In the genomic region with DNA sequence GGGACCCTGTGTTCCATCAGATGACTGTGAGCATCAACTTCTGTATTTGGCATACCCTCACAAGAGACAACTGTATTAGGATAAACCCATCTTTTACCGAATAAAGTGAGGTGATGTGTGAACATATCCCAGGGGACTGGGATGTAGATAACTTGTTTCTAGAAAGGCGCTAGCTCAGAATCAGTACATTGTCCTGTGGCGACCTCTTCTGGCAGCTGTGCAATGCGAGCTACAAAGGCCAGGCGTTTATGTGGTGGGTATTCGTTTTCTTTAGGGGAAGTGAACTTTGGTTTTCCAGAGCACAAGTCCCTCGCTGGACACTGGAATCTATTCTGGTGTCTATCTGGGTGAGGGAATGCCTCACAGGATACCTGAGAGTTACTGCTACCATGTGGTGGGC, we compare ENCODE assay signal across 8 mouse cellular contexts. TPM values are rescaled to one million over a fixed set of nuclear protein-coding genes. Genes with fewer than 3 reads are reported as not detected.
A peak's percentile ranks its signal among the peaks of the same experiment; 100 is the strongest.
DNase-seq lines count a peak whose midpoint lies in the region; ATAC-seq and TF ChIP-seq lines count a peak whose summit lies in the region.

No protein-coding gene starts in this region.

- TF ChIP-seq EP300 in liver, embryonic 14.5 days (IDR thresholded peaks at IDR 0.05; ENCODE audit: low read depth): no peak

- DNase-seq in CD4-positive, CD25-positive, alpha-beta regulatory T cell, adult 2 months (ENCODE audit: low read depth, low spot score): peak; percentile 39
- peak; percentile 5 to 26 for DNase-seq in kidney, adult 8-10 months
- DNase-seq in adrenal gland, postnatal 10 days: peak; percentile 57
- no peak for DNase-seq in liver, embryonic 14.5 days (ENCODE audit: low read depth in 3 of 3, low spot score in 3 of 3)
- peak; percentile 33 for DNase-seq in thymus, postnatal 25 days

- WGBS in kidney, embryonic 15.5 days: 9% methylated on average over 7 of the region's 7 CpGs
- WGBS in liver, embryonic 14.5 days (ENCODE audit: insufficient replicate concordance): 6% methylated on average over 7 of the region's 7 CpGs

- no peaks in the 10 kb centered on the region for H3K4me1 ChIP-seq in kidney, embryonic 15.5 days
- no peaks in the 10 kb centered on the region for H3K4me1 ChIP-seq in liver, embryonic 14.5 days (replicated peaks; ENCODE audit: control insufficient read depth in 2 of 2, insufficient read depth in 2 of 2, low read length in 1 of 2)

- H3K36me3 ChIP-seq in kidney, embryonic 15.5 days: no peaks in the 10 kb centered on the region
- H3K36me3 ChIP-seq in liver, embryonic 14.5 days (replicated peaks; ENCODE audit: control insufficient read depth, insufficient read depth, low read depth): no peaks in the 10 kb centered on the region

- H3K27ac ChIP-seq in kidney, embryonic 15.5 days: no peak overlapping the region
- no peak overlapping the region for H3K27ac ChIP-seq in liver, embryonic 14.5 days

- H3K9ac ChIP-seq in kidney, embryonic 15.5 days: no peak overlapping the region
- H3K9ac ChIP-seq in liver, embryonic 14.5 days (replicated peaks): no peak overlapping the region

- no peak overlapping the region for H3K4me2 ChIP-seq in kidney, embryonic 15.5 days
- H3K4me2 ChIP-seq in liver, embryonic 14.5 days (ENCODE audit: low read depth): no peak overlapping the region

- H3K27me3 ChIP-seq in kidney, embryonic 15.5 days: no peaks in the 10 kb centered on the region; the same call in 1 of the 2 replicates
- no peaks in the 10 kb centered on the region for H3K27me3 ChIP-seq in liver, embryonic 14.5 days (ENCODE audit: control insufficient read depth, insufficient read depth, low read length)

- ATAC-seq in CD4-positive, CD25-positive, alpha-beta regulatory T cell, adult 4 months: no peak
- ATAC-seq in kidney, embryonic 15.5 days (replicated peaks; ENCODE audit: low FRiP score): no peak
- peak; percentile 56 to 89 for ATAC-seq in hematopoietic stem cell, adult 5-6 weeks (replicated peaks in 1 of 2; ENCODE audit: insufficient read depth in 1 of 2, low FRiP score in 2 of 2, low TSS enrichment in 1 of 2, low read depth in 1 of 2, poor library complexity in 2 of 2, severe bottlenecking in 2 of 2)
- no peak for ATAC-seq in liver, embryonic 14.5 days (ENCODE audit: insufficient read depth)

- H3K9me3 ChIP-seq in kidney, embryonic 15.5 days (replicated peaks): no peaks in the 10 kb centered on the region
- H3K9me3 ChIP-seq in liver, embryonic 14.5 days (ENCODE audit: control insufficient read depth, low read length): no peaks in the 10 kb centered on the region

- TF ChIP-seq CTCF in liver, embryonic 14.5 days (IDR thresholded peaks at IDR 0.05; ENCODE audit: low read depth): peak; percentile 59

- H3K4me3 ChIP-seq in kidney, embryonic 15.5 days (replicated peaks): no peak overlapping the region
- H3K4me3 ChIP-seq in liver, embryonic 14.5 days (ENCODE audit: insufficient read depth in 1 of 2, low read depth in 2 of 2, low read length in 2 of 2): no peak overlapping the region

RNA-seq across cellular contexts. Expression of gene Ctsll3, which starts 16.8 kb away (rescaled TPM):
- polyA plus RNA-seq in CD4-positive, CD25-positive, alpha-beta regulatory T cell, adult 4 months (2017; shearing (Covaris generic)): not detected
- polyA plus RNA-seq in kidney, embryonic 15.5 days (2015; fragmentation: Nextera tagmentation; extraction: Ambion mirVana): not detected in 2 replicates
- total RNA-seq in adrenal gland, postnatal 10 days (2021): not detected
- not detected in 2 replicates for total RNA-seq in hematopoietic stem cell, adult 5-6 weeks (2017)
- polyA plus RNA-seq in liver, embryonic 14.5 days (2012; rRNA removed): not detected in 2 replicates
- polyA plus RNA-seq in liver, embryonic 14.5 days (2014; fragmentation: Nextera tagmentation; extraction: Ambion mirVana): not detected in 2 replicates

RNA-seq across cellular contexts. Expression of gene BC051665, which starts 33.3 kb away (rescaled TPM):
- not detected for polyA plus RNA-seq in CD4-positive, CD25-positive, alpha-beta regulatory T cell, adult 4 months (2017; shearing (Covaris generic))
- not detected in 2 replicates for polyA plus RNA-seq in kidney, embryonic 15.5 days (2015; fragmentation: Nextera tagmentation; extraction: Ambion mirVana)
- not detected for total RNA-seq in adrenal gland, postnatal 10 days (2021)
- total RNA-seq in hematopoietic stem cell, adult 5-6 weeks (2017): not detected in 2 replicates
- polyA plus RNA-seq in liver, embryonic 14.5 days (2012; rRNA removed): not detected in 2 replicates
- not detected in 2 replicates for polyA plus RNA-seq in liver, embryonic 14.5 days (2014; fragmentation: Nextera tagmentation; extraction: Ambion mirVana)

RNA-seq across cellular contexts. Expression of gene 4930486L24Rik, which starts 44.8 kb away (rescaled TPM):
- 1 to 10 TPM; 1.2 to 1.6 TPM for polyA plus RNA-seq in CD4-positive, CD25-positive, alpha-beta regulatory T cell, adult 4 months (2017; shearing (Covaris generic))
- 0.17 TPM in 1 of 2 replicates, not detected in the other for polyA plus RNA-seq in kidney, embryonic 15.5 days (2015; fragmentation: Nextera tagmentation; extraction: Ambion mirVana)
- total RNA-seq in adrenal gland, postnatal 10 days (2021): 10 to 100 TPM; 21.8 to 23.7 TPM
- not detected in 2 replicates for total RNA-seq in hematopoietic stem cell, adult 5-6 weeks (2017)
- polyA plus RNA-seq in liver, embryonic 14.5 days (2012; rRNA removed): 0.06 TPM in 1 of 2 replicates, not detected in the other
- polyA plus RNA-seq in liver, embryonic 14.5 days (2014; fragmentation: Nextera tagmentation; extraction: Ambion mirVana): 0.06 TPM in 1 of 2 replicates, not detected in the other

Comparison
In these comparisons a context has a peak if more than half of its experiments do, and no peak if none do; other contexts are left out.
1. DNase-seq: peak in CD4-positive, CD25-positive, alpha-beta regulatory T cell, adult 2 months (single experiment), kidney, adult 8-10 months (2 of 2), adrenal gland, postnatal 10 days (single experiment) and thymus, postnatal 25 days (single experiment); none in liver, embryonic 14.5 days (0 of 3).
2. ATAC-seq: peak in hematopoietic stem cell, adult 5-6 weeks (2 of 2); none in CD4-positive, CD25-positive, alpha-beta regulatory T cell, adult 4 months (single experiment), kidney, embryonic 15.5 days (single experiment) and liver, embryonic 14.5 days (single experiment).